Comparison of ENCODE assay signal across 14 mouse cellular contexts in genomic region chr2:24186176-24186575, GRCm38 (mm10). TPM values are rescaled to one million over a fixed set of nuclear protein-coding genes. Genes with fewer than 3 reads are reported as not detected.
"Had no signal": no experiment of that assay in that cellular context is flagged by ENCODE, and none has a peak within 500 bp of the region (broad histone marks: within the 10 kb centered on the region; RNA-seq: fewer than 3 reads in every experiment).

Gene Il1f9, plus strand, starts transcription at chr2:24186476.

- ATAC-seq: midbrain, embryonic 13.5 days; midbrain, embryonic 15.5 days had no signal

- DNase-seq: lung, embryonic 14.5 days; lung, postnatal 10 days; retina, postnatal 1 day; right cerebral cortex, adult 18-20 months; right cerebral cortex, postnatal 25 days; right cerebral cortex, postnatal 4 days; spleen, adult 18-20 months; thymus, adult 18-20 months; thymus, postnatal 14 days; thymus, postnatal 36 days had no signal

RNA-seq across cellular contexts. Expression of gene Il1f9, which starts in this region (rescaled TPM):
- total RNA-seq: midbrain, postnatal 0 days; monocyte, adult 5-6 weeks had no signal
